Mouse (Mus musculus): ENCODE data around the gene Gdpd5.
A peak's percentile ranks its signal among the peaks of the same experiment; 100 is the strongest.
"Not testable (repeated sequence)": the region's sequence is repeated elsewhere in the genome, so short reads cannot be mapped to it uniquely, and the experiment has no call there.

The Gdpd5 gene

DNA sequence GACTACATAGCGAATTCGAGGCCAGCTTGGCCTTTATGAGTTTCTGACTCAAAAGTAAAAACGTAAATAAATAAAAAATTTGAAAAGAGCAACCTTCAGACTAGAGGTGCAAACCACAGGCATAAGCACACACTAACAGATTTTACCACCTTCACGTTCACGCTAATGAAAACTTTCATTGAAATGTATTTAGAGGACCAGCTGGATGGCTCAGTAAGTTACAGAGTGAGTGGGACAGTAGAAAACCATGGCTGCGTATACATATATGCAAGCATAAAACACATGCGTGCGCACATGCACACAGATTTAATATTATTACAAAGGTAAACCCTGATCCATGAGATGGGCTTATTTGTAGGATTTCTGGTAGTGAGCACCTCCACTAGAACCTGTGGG, 102.7 kb downstream of the Gdpd5 start:
- no peak for DNase-seq

DNA sequence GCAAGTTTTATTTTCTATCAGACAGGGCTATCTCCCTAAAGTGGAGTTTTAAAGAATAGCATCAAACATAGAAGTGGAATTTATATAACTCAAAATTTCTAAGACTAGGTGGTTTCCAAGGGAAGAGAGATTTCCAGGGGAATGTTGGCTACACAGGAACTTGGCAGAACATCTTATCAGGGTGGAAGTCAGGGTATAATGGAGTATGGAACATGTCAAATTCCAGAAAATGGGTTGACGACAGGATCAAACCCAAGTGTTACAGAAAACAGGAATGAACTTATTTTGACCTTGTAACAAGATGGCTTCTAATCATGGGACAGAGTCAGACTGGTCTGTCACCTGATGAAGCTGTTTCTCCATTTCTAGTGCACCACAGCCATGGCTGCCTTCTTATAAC, 103.5 kb downstream of the Gdpd5 start:
- DNase-seq, result no peak

DNA sequence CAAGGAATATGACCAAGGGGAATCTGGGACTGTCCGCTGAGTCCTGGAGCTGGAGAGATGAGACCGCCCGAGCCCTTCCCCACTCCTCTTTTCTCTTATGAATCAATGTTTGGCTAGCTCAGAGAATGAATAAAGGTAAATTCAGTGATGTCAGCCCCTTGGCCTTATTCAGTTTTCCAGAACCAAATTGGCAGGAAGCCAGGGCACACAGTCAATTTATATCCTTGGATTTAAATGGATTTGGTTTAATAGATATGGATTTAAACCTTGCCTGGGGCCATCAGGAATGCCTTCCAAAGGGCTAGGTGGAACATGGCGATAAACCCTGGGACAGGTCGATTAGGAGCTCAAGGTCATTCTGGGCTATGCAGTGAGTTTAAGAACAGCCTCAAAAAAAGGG, 108.5 kb downstream of the Gdpd5 start:
- no peak for DNase-seq

DNA sequence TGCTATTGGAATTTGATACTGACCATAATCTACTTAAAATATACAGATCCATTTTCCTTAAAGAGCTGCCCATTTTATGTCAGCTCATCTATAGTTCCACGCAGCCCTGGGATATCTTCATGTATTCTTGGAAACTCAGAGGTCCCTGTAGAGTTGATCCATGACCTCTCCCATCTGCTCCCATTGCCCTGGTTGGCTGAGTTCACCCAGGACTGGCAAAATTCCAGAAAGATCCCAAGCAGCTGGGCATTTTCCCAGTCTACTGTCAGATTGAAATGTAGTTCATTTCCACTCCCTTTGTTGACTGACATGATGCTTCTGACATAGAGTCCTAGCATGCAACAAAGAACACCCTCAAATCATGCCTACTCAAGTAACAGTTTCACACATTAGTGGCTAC, 117.9 kb downstream of the Gdpd5 start:
- no peak for DNase-seq

DNA sequence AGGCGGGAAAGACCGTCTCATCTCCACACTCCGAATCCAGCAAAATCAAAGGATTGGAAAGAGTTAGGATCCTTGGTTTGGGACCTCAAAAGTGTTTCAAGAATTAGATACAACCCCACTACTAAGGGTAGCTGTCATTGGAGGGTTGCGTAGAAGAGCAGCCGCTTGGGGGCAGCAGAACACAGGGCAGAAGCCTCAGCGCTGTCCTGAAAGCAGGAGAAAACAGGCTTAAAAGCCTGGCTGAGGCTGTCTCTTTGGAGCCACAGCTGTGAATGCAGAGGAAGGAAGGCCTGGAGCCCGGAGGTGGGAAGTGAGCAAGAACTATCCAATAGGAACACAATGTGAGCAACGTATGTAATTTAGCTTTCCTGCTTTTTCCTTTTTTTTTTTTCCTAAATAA, 119.0 kb downstream of the Gdpd5 start:
- DNase-seq, result peak; percentile 75

DNA sequence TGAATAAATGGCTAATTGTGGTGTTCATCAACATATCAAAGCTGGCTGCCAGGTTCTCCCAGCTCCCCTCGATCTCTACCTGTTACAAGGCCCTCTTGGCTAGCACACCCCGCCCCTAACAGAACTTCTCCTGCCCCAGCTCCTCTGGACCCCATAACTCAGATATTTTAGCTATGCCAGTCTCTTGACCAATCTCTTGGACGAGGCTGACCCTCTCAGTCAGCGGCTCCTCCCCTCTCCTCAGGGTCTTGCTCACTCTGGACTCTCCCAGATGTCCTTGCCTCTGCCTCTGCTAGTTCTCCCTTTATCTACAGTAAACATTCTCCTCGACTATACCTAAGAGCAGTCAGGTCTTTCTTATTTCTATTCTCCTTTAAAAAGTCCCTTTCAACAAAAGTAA, 119.4 kb downstream of the Gdpd5 start:
- DNase-seq, result no peak

DNA sequence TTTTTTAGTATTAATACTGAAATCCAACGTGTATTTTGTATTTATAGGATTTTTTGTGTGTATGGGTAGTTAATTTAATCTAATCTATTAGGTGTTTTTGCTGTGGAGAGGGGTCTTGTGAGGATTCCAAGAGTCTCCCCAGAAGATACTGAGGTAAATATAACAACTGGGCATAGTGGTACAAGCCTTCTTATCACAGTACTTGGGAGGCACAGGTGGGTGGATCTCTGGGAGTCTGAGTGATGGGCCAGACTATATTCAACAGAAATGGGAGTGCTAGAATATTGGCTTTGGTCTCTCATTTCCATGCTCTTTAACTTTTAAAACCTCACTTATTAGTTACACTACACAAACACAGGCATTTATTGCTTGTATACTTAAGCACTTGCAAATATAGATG, 119.9 kb downstream of the Gdpd5 start:
- no peak for DNase-seq

DNA sequence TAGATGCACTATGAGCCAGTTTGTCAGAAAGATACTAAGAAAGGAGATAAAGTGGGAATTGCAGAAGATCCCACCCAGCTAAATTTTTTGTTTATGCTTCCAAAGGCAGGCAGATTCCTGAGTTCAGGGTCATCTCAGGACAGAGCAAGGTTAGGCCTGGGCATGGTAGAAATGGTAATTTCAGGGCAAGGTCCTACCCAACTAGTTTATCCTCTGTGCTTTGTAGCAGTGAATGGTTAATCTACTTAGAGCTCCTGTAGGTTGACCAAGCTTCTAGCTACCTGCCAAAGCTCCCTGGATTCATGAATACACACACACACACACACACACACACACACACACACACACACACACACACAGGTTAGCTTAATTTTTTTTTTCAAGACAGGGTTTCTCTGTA, 123.3 kb downstream of the Gdpd5 start:
- DNase-seq, result no peak

DNA sequence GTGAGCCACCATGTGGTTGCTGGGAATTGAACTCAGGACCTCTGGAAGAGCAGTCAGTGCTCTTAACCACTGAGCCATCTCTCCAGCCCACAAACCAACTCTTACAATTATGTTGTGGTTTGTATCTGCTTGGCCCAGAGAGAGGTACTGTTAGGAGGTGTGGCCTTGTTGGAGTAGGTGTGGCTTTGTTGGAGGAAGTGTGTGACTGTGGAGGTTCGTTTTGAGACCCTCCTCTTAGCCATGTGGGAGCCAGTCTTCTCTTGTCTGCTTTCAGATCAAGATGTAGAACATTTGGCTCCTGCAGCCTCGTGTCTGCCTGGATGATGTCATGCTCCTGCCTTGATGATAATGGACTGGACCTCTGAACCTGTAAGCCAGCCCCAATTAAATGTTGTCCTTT, 127.0 kb downstream of the Gdpd5 start:
- not testable (repeated sequence) for DNase-seq

DNA sequence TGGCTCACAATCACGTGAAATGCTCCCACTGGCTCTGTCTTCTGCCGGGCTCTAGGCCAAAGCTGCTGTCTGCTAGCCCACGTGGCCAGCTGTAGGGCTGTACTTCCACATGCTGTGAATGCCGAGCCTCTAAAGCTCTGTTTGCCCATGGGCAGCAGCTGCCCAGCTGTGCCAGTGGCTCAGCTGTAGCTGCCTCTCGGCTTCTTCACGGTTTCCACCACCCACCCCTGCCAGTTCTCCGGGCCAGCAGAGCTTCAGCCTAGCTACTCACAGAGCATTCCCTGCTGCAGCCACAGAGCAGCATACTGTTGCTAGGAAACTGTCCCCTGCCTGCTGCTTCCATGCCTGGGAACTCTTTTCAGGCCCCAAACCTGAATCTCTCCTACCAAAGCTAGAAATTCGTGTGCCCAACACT, 128.9 kb downstream of the Gdpd5 start:
- DNase-seq, result peak; percentile 64

All from right cerebral cortex, postnatal 25 days (tissue).